Mouse (Mus musculus): ENCODE measurements around the gene Itga3. TPM values are rescaled to one million over a fixed set of nuclear protein-coding genes. Genes with fewer than 3 reads are reported as not detected.

Gene Itga3
- polyA plus RNA-seq (2015; fragmentation: Nextera tagmentation; extraction: Ambion mirVana): 16.7 and 19.3 TPM in 2 replicates

DNA sequence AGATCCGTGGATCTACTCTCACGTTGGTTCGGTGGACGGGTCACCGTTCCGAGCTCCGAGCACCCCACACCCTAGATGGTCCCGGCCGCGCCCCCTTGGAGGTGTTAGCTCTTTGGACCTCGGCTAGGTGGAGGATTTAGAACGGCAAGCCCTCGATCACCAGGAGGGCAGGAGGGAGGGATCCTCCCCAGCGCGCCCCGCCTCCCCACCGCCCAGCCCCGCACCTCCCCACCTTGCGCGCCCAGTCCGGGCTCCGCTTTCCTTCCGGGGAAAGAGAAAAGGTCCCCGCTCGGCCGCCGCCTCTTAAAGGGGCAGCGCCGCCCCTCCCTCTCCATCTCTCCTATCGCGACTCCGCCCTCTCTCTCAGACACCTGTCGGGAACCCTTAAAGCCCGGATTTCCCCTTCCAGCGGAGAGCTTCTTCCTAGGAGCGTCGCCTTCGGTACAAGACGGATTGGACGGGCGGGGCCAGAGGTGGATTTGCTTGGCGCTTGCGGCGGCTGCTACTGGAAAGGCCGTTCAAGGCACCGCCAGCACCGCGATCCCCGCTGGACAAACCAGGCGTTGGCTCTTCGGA is at the start of gene Itga3:
Gene Itga3, minus strand, starts transcription at position 266 of the 576 bp plus-strand sequence.
- no peaks in the 10 kb centered on the region for H3K9me3 ChIP-seq (ENCODE audit: control insufficient read depth, low read length)
- H3K4me2 ChIP-seq (ENCODE audit: low read length): peak within 1 kb of the TSS; percentile 80
- peak; percentile 80 for ATAC-seq
- H3K27me3 ChIP-seq (replicated peaks; ENCODE audit: control insufficient read depth, insufficient read depth, low read length): peaks cover 7% of the 10 kb centered on the region
- H3K4me1 ChIP-seq (ENCODE audit: control insufficient read depth, insufficient read depth, low read depth, low read length): peaks cover 10% of the 10 kb centered on the region
- no peaks in the 10 kb centered on the region for H3K36me3 ChIP-seq (ENCODE audit: control insufficient read depth, insufficient read depth, low read length)
- WGBS: under 1% methylated on average over 47 of the region's 51 CpGs
- peak within 1 kb of the TSS; percentile 74 for H3K4me3 ChIP-seq (ENCODE audit: low read length)
- peak within 1 kb of the TSS; percentile 84 for H3K27ac ChIP-seq (ENCODE audit: low read depth, low read length)
- peak within 1 kb of the TSS; percentile 85 for H3K9ac ChIP-seq (ENCODE audit: low read depth, low read length)

DNA sequence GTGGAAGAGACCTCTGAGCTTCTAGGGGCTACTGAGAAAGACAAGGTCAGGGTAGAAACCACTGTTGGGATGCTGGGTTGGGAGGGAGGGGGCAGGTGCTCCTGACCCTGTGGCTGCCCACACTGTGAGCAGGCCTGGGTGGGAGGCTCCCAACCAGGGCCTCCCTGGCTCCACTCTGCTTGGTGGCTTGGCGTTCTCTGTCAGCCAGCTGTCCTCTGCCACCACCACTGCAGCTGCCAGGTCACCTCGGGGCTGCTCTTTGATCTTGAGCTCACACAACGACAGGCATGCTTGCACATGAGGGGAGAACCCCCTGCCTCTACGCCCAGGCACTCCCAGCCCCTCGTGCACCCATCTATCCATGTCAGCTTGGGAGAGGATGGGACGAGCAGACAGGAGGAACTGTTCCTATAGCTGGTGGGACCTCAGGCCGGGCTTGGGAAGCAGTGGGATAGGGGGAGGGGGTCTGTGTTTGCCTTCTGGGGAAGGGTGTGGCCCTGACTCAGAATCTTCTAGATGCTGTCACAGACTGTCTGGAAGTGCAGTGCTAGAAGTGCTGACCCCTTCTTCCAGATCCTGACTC is 48.9 kb upstream of the Itga3 start:
- H3K4me2 ChIP-seq (ENCODE audit: low read length): no peak overlapping the region
- H3K27me3 ChIP-seq (replicated peaks; ENCODE audit: control insufficient read depth, insufficient read depth, low read length): peaks cover 37% of the 10 kb centered on the region
- no peak overlapping the region for H3K9ac ChIP-seq (ENCODE audit: low read depth, low read length)
- no peaks in the 10 kb centered on the region for H3K36me3 ChIP-seq (ENCODE audit: control insufficient read depth, insufficient read depth, low read length)
- H3K9me3 ChIP-seq (ENCODE audit: control insufficient read depth, low read length): no peaks in the 10 kb centered on the region
- WGBS: 19% methylated on average over 7 of the region's 7 CpGs
- no peak overlapping the region for H3K4me3 ChIP-seq (ENCODE audit: low read length)
- ATAC-seq: no peak
- H3K4me1 ChIP-seq (ENCODE audit: control insufficient read depth, insufficient read depth, low read depth, low read length): peaks cover 14% of the 10 kb centered on the region
- no peak overlapping the region for H3K27ac ChIP-seq (ENCODE audit: low read depth, low read length)

DNA sequence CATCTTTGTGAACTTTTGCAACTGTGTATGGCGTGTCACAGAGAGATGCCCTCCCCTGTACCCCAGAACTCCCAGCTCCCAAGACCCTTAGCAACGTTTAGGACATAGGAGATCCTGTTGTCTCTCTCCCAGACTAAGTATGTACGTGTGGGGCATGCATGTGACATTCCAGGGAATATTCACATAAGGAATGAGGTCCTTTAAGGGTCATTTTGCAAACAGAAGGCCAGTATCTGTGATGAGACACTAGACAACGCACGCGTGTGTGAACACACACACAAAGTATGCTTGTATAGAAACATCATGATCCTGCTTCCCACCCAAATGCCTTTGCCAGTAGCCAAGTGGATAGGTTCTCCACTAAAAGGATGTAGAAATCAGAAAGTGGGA is 45.5 kb upstream of the Itga3 start:
- ATAC-seq: no peak
- H3K4me2 ChIP-seq (ENCODE audit: low read length): no peak overlapping the region
- peaks cover 24% of the 10 kb centered on the region for H3K4me1 ChIP-seq (ENCODE audit: control insufficient read depth, insufficient read depth, low read depth, low read length)
- H3K27me3 ChIP-seq (replicated peaks; ENCODE audit: control insufficient read depth, insufficient read depth, low read length): peaks cover 59% of the 10 kb centered on the region
- H3K27ac ChIP-seq (ENCODE audit: low read depth, low read length): no peak overlapping the region
- H3K4me3 ChIP-seq (ENCODE audit: low read length): no peak overlapping the region
- H3K36me3 ChIP-seq (ENCODE audit: control insufficient read depth, insufficient read depth, low read length): no peaks in the 10 kb centered on the region
- 25% methylated on average over 6 of the region's 6 CpGs for WGBS
- H3K9me3 ChIP-seq (ENCODE audit: control insufficient read depth, low read length): no peaks in the 10 kb centered on the region
- no peak overlapping the region for H3K9ac ChIP-seq (ENCODE audit: low read depth, low read length)

DNA sequence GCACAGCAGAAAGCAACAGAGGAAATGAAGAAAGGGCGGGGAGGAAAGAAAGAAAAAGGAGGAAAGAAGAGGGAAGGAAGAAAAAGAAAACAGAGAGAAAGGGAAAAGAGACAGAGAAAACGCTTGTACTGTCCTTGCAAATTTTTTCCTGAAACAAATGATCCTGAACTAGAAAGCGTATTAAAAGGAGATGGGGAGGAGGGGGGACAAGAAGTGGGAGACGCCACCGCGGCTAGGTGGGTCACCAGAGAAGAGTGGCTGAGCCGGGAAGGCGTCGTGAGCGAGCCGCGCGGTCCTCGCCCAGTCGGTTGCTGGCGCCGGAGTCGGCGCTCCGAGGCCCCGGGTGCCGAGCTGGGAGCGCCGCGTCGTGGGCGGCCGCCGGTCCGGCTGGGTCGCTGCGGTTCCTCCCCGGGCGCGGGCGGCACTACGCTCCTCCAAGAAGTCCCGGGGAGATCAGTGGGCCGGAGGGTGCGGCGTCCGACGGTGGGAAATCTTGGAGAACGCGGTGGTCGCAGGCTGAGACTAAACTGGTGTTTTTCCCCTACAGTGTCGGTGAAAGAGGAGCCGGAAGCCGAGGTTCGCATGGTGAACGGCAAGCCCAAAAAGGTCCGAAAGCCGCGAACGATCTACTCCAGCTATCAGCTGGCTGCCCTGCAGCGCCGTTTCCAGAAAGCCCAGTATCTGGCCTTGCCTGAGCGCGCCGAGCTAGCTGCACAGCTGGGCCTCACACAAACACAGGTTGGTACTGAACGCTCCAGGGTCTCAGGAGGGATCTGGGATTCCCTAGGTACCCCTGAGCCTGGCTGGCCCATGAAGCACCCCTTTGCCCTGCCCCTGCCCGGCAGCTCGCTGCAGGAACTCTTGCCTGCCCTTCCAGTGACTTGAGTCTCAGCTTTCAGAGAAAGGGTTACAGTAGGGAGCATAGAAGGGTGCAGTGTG is 44.8 kb upstream of the Itga3 start:
- ATAC-seq: no peak
- Histone ChIP-seq H3K9me3 (ENCODE audit: control insufficient read depth, low read length) (no peaks in the 10 kb centered on the region), H3K4me2 (ENCODE audit: low read length) (peak overlapping the region; percentile 86), H3K27ac (ENCODE audit: low read depth, low read length) (no peak overlapping the region), H3K27me3 (replicated peaks; ENCODE audit: control insufficient read depth, insufficient read depth, low read length) (peaks cover 59% of the 10 kb centered on the region), H3K4me1 (ENCODE audit: control insufficient read depth, insufficient read depth, low read depth, low read length) (peaks cover 19% of the 10 kb centered on the region), H3K9ac (ENCODE audit: low read depth, low read length) (no peak overlapping the region), H3K4me3 (ENCODE audit: low read length) (peak overlapping the region; percentile 31), H3K36me3 (ENCODE audit: control insufficient read depth, insufficient read depth, low read length) (no peaks in the 10 kb centered on the region)
- WGBS: under 1% methylated on average over 62 of the region's 63 CpGs

DNA sequence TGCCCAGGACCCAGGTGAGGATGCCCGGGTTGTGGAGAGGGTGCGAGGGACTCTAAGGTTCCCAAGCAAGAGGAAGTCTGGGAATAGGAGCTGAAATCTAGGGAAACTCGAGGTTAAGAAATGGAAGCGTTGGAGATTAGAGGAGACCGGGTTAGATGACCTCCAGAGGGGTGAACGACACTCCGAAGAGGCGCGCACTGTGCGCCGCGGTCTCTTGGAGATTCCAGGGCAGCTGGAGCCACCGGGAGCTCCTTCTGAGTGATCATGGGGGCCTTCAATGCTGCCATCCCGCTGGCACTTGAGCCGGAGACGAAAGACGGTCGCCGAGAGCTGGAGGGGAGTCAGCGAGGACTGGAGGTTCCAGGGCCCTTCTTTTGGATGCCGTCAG is 44.0 kb upstream of the Itga3 start:
- Histone ChIP-seq H3K36me3 (ENCODE audit: control insufficient read depth, insufficient read depth, low read length) (no peaks in the 10 kb centered on the region), H3K27ac (ENCODE audit: low read depth, low read length) (no peak overlapping the region), H3K27me3 (replicated peaks; ENCODE audit: control insufficient read depth, insufficient read depth, low read length) (peaks cover 59% of the 10 kb centered on the region), H3K4me2 (ENCODE audit: low read length) (peak overlapping the region; percentile 86), H3K4me1 (ENCODE audit: control insufficient read depth, insufficient read depth, low read depth, low read length) (peaks cover 16% of the 10 kb centered on the region), H3K4me3 (ENCODE audit: low read length) (peak overlapping the region; percentile 45), H3K9ac (ENCODE audit: low read depth, low read length) (no peak overlapping the region), H3K9me3 (ENCODE audit: control insufficient read depth, low read length) (no peaks in the 10 kb centered on the region)
- ATAC-seq: no peak
- WGBS: under 1% methylated on average over 21 of the region's 21 CpGs

DNA sequence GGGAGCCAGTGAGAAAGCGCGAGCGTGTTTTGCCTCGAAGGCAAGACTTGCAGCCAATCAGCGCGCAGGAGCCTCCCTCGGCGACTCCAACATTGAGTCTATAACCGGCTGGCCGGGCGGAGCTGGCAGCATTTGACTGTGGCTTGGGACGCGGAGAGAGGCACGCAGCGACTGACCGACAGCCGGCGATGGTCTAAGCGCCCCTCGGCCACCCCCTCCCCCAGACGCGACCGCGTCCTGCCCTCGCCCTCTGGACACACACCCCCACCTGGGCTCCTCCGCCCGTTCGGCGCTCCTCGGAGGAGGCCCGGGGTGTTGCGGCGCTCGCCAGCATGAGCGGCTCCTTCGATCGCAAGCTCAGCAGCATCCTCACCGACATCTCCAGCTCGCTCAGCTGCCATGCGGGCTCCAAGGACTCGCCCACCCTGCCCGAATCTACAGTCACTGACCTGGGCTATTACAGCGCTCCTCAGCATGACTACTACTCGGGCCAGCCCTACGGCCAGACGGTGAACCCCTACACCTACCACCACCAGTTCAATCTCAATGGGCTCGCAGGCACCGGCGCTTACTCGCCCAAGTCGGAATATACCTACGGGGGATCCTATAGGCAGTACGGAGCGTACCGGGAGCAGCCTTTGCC is 43.5 kb upstream of the Itga3 start, which contains the start of gene Dlx3:
Gene Dlx3, plus strand, starts transcription at position 130 of the 643 bp plus-strand sequence.
- Histone ChIP-seq H3K27ac (ENCODE audit: low read depth, low read length) (no peak within 1 kb of the TSS), H3K4me2 (ENCODE audit: low read length) (peak within 1 kb of the TSS; percentile 86), H3K9ac (ENCODE audit: low read depth, low read length) (peak within 1 kb of the TSS; percentile 49; the same call in 1 of the 2 replicates), H3K9me3 (ENCODE audit: control insufficient read depth, low read length) (no peaks in the 10 kb centered on the region), H3K36me3 (ENCODE audit: control insufficient read depth, insufficient read depth, low read length) (no peaks in the 10 kb centered on the region), H3K27me3 (replicated peaks; ENCODE audit: control insufficient read depth, insufficient read depth, low read length) (peaks cover 57% of the 10 kb centered on the region), H3K4me1 (ENCODE audit: control insufficient read depth, insufficient read depth, low read depth, low read length) (peaks cover 16% of the 10 kb centered on the region), H3K4me3 (ENCODE audit: low read length) (peak within 1 kb of the TSS; percentile 45)
- under 1% methylated on average over 53 of the region's 55 CpGs for WGBS
- ATAC-seq: peak; percentile 52; the same call in 1 of the 2 replicates

DNA sequence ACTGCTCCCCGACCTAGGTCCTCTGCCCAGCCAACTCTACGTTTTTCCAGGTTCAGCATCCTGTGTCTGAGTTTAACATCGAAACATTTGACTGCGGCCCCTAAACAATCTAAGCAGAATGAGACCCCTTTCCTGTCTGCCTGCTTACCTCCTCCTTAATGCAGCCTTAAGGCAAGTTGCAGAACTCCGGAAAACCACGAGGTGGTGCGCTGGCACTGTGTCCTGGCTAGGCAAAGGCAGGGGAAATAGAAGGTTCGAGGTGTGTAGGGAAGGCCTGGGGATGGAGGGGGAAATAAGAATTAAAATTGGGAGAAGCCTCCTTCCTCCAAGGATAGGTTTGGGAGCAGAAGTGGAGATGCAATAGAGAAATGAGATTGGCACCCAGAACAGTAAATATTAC is 41.9 kb upstream of the Itga3 start:
- no peak overlapping the region for H3K4me2 ChIP-seq (ENCODE audit: low read length)
- ATAC-seq: peak; percentile 73; the same call in 1 of the 2 replicates
- no peaks in the 10 kb centered on the region for H3K9me3 ChIP-seq (ENCODE audit: control insufficient read depth, low read length)
- WGBS: 4% methylated on average over 8 of the region's 8 CpGs
- peaks cover 16% of the 10 kb centered on the region for H3K4me1 ChIP-seq (ENCODE audit: control insufficient read depth, insufficient read depth, low read depth, low read length)
- H3K36me3 ChIP-seq (ENCODE audit: control insufficient read depth, insufficient read depth, low read length): no peaks in the 10 kb centered on the region
- H3K4me3 ChIP-seq (ENCODE audit: low read length): no peak overlapping the region
- peaks cover 45% of the 10 kb centered on the region for H3K27me3 ChIP-seq (replicated peaks; ENCODE audit: control insufficient read depth, insufficient read depth, low read length)
- no peak overlapping the region for H3K9ac ChIP-seq (ENCODE audit: low read depth, low read length)
- H3K27ac ChIP-seq (ENCODE audit: low read depth, low read length): no peak overlapping the region

DNA sequence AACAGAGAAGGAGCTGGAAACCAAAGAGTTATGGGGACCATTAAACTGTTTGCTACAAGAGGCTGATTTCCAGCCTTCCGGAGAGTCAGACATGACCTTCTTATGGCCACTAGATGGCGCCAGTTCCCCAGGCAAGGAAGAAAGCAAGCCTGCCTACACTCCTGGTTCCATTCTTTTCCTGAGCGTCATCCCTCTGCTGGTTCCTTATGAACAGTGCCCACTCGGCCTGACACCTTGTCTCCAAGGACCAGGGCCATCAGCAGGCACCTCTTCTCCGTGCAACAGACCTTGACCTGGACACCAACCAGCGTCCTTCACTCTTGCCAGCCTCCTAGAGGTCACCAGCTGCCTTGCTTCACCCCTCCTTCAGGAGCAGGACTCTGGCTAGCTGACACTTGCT is 40.4 kb upstream of the Itga3 start:
- ATAC-seq: peak; percentile 84; the same call in 1 of the 2 replicates
- no peak overlapping the region for H3K4me2 ChIP-seq (ENCODE audit: low read length)
- H3K27ac ChIP-seq (ENCODE audit: low read depth, low read length): no peak overlapping the region
- H3K4me1 ChIP-seq (ENCODE audit: control insufficient read depth, insufficient read depth, low read depth, low read length): peaks cover 16% of the 10 kb centered on the region
- 2% methylated on average over 6 of the region's 6 CpGs for WGBS
- no peak overlapping the region for H3K9ac ChIP-seq (ENCODE audit: low read depth, low read length)
- no peak overlapping the region for H3K4me3 ChIP-seq (ENCODE audit: low read length)
- no peaks in the 10 kb centered on the region for H3K9me3 ChIP-seq (ENCODE audit: control insufficient read depth, low read length)
- H3K36me3 ChIP-seq (ENCODE audit: control insufficient read depth, insufficient read depth, low read length): no peaks in the 10 kb centered on the region
- H3K27me3 ChIP-seq (replicated peaks; ENCODE audit: control insufficient read depth, insufficient read depth, low read length): peaks cover 31% of the 10 kb centered on the region
